Mouse (Mus musculus) spleen, adult 18-20 months (tissue): ENCODE results near the gene Lcmt1.

Experiments used
- DNase-seq, 2 experiments: peaks; one replicate each; pipeline ENCODE4 v3.0.0; 2022; ENCODE audit warnings: mixed read lengths in 2 of 2

The Lcmt1 gene

DNA sequence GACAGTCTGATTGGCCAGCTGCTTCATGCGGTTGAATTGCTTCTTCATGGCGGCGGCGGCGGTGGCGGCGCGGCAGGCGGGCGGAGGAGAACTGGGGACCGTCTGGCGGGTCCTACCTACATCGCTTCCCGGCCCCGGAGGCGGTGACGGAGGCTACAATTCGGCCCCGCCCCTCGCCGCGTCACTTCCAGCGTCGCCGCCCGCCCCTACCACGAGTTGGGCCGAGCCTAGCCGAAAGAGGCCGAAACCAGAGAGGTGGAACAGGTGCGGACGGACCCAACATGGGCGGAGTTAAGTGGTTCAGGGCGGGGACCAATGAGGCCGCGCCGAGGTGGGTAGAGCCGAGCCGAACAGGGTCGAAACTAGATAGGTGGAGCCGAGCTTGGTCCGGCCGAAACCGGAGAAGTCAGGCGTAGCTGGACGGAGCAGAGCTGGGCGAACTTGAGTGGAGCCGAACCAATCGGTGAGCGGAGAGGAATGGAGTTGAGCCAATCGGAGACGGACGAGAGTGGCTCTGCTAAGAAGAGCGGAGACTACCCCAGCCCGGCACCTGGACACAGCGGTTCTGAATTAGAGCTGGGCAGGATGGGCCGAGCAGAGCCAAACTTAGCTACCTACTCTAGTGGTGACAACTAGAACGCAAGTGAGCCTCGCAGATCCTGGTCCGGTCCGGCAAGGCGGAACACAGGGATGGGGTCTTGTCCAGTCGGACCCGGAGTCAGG is at the start of gene Lcmt1, which contains the start of gene Arhgap17:
TSS of gene Lcmt1 (plus strand) at position 26 of the 723 bp plus-strand sequence.
TSS of gene Arhgap17 (minus strand) at position 157 of the 723 bp plus-strand sequence.
- peak; percentile 96 to 99 for DNase-seq

DNA sequence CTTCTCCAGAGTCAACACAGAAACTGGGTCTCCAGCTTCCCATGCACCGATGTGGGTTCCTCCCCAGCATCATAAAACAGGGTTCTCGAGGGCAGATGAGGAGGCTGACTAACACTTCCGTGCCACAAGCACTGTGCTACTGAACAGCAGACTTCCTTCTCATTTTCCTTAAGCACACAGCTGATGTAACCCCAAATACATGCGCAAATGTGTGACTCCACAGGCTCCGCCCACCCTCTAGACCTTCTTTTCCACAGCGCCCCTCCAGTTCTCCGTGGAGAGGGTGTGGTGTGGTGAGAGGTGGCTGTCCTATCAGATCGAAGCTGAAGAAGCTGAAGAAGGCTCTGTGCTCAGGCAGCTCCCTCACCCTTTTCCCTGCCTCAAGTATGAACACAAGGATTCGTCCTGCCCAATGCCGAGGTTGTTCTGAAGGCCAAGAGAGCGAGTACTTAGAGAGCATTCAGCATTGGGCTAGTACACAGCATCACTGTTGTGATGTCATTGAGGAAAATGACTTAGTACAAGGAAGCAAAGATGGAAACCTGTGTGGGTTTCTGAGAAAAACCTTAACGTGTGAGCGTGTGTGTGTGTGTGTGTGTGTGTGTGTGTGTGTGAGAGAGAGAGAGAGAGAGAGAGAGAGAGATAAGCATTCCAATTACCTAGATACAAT is 47.0 kb upstream of the Lcmt1 start:
- no peak for DNase-seq

DNA sequence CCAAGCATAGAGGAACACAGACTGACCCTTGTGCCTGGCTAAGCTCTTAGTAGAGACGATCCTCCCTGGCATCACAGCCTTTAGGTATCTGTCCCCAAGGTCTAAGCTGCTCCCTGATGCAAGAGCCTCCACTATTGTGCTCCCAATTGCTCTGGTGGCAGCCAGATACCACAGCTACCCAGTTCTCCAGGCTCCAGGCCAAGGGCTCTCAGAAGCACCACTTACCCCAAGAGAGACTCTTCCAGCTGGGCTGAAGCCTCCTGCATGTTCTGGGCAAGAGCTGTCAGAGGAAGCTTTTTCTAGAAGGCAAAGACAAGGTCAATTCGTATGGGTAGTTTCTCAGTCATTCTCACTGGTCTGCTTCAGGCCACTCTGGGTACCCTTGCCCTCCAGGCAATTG is 46.2 kb upstream of the Lcmt1 start:
- DNase-seq = no peak

DNA sequence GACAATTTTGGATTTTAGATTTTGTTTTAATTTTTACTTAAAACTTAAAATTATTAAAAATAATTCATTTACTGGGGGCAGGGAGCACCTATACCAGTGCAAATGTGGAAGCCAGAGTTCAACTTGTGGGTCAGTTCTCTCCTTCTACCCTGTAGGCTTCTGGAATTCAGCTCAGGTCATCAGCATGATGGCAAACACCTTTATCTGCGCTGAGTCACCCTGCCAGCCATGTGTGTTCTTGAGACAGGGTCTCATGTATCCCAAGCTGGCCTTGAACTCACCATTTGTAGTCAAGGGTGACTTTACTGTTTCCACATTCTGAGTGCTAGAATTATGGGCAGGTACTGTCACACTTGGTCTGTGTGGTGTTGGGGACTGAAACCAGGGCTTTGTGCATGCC is 45.5 kb upstream of the Lcmt1 start:
- DNase-seq = no peak

DNA sequence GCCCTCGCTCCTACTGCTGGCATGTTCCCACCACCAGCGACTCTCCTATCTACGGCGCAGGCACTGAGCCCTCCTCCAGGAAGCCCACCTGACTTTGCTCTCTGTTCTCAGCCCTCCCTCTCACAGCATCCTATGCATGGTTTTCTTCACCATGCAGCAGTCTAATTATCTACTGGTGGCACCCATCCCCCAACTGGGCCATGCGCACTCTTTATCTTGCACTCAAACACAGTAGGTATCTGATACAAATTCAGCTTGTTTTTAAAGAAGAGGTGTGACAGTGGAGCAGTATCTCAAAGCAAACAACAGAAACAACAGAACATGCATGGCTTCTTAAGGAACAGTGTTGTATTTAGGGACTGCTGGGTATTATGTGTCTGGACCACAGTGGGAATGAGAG is 43.5 kb upstream of the Lcmt1 start:
- no peak for DNase-seq

DNA sequence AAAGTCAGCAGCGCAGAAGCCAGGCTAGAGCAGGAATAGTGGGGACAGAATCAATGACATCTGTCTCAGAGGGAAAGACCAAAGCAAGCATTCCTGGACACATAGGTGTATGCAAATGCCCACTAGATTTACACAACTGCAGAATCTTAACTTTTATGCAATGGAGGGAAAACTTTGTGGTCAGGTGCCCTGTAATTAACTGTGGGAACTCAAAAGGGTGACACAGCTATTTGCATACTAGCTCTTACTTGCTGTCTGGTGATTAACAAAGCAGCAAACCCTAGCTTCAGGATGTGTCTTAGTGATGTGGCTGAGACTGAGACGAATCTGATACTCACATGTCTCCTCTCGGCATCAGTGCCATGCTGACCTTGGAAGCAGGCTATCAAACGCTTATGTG is 42.7 kb upstream of the Lcmt1 start:
- no peak for DNase-seq

DNA sequence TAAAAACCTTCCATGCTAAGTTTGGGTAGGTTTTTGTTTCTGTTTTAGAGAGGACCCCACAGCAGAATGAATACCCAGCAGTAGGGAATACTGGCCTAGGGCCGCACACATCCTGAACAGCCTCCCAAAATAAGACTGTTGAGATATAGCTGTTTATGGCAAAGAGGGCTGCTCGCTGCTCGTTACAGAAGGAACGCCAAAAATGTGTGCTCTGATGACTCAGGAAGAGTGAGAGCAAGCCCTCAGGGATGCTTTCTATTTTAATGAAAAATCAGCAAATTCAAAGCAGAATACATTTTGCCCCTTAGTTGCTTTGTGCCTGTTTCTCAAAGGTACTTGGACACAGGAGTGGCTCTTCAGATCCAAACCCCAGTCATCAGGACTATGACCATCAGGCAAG is 41.7 kb upstream of the Lcmt1 start:
- DNase-seq = no peak

DNA sequence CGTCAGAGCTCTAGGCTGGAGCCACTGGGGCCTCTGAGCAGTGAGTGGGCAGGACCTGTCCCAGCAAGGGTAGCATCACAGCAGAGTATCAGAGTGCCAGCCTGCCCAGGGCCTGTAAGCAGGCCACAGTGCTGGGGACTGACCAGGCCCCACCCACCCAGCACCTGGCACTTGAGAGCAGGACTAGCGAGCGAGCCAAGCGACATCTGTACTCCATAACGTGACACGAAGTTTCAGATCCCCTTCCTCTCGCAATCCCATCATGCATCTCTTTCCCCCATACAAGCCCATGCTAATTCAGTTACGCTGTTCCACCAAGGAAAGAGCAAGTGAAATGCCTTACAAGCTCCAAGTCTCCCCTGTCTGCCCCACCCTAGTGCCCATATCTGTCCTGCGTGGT is 39.1 kb upstream of the Lcmt1 start:
- peak; percentile 53 to 54 for DNase-seq

DNA sequence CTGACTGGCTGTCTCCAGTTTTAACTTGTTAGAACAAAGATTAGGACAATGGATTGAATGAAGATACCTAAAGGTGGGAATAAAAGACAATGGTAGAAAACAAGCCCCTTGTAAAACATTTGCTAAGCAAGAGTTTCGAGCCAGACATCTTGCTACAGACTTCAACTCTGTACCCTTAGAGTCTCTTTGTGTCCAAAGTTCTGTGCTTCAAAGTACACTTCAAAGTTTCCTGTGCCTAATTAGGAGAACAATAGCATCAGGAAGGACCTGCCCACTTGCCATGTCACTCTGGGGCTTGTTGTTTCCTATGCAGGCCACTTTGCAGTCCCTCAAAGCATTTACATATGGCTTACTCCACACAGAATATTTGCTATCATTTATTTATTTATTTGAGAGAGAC is 33.3 kb upstream of the Lcmt1 start:
- no peak for DNase-seq

DNA sequence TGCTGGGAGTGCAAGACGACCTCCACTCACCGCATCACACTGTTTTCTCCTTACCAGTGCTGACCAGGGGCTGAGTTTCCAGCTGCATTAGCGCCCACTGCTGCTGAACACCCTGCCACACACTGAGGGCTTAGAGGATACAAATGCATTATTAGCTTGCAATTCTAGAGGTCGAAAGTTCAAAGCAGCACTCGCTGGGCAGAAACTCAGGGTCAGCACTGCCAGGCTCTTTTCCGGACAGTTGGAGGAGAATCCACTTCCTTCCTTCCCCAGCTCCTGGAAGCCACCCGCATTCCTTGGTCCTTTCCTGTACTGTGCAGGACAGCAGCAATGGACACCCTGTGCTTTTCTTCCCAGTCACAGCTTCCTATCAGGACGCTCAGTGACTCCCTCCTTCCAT is 31.2 kb upstream of the Lcmt1 start:
- DNase-seq = no peak

DNA sequence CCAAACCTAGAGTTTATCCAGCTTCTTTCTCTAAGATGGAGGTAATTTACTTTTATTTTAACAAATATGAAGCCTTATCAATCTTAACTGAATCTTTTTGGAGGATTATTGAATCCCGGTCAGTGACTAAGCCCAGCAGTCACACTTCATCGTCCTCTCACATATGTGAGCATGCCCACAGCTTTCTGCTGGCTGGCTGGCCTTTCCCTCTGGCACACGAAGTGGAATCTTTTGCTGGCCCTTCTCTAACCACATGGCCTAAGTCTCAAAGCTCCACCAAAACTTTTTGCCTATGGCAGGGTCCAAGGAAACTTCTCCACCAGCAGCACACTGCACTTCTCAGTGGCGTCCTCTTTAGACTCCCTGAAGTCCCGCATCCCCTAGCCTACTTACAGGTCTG is 27.7 kb upstream of the Lcmt1 start:
- no peak for DNase-seq

DNA sequence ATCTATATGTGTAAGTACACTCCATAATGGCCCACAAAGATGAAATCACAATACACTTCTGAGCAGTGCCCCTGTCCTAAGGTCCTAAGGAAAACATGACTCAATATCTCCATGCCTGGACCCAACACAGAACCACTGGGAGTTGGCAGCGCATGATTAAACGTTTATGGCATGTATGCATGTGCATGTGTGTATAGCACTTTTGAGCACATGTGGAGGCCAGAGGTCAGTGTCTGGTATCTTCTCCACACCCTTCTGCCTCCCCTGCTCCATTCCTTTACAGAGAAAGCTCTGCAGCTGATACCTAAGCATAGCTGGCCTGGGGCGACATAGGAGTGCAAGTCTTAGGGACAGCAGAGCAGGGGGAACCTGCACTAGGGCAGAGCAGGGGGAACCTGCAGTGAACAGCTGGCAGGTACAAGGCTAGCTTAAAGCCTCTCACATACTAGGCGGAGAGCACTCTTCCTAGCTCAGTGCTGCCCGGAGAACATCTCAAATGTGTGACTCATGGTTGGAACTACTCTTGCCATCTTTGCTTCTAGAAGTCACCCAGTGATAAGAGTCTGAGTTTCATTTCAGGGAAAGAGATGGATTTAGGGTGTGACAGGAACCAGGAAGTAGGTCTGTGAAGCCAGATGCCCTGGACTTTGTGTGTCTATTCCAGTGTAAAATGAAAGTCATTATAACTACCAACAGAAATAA is 25.4 kb upstream of the Lcmt1 start:
- DNase-seq = no peak

DNA sequence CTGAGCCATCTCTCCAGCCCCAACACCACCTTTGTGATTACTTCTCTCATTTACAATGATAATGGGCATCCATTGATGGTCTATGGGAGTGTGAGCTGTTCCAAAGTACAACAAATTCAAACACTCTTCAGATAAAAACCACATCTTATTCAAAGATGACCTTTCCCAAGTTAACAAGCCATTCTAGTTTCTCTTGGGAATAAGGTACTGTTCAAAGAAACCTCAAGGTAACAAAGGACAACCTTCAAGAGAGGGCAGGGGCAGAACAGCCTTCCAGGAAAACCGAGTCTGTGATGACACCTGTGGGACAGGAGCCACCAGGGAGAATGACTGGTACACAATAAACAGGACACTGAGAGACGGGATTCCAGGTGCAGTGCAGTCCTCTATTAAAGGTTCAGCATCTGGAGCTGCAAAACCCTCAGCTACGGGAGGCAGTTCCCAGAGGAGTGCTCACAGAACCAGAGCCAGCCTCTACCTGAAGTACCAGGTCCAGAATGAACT is 24.5 kb upstream of the Lcmt1 start:
- no peak for DNase-seq

DNA sequence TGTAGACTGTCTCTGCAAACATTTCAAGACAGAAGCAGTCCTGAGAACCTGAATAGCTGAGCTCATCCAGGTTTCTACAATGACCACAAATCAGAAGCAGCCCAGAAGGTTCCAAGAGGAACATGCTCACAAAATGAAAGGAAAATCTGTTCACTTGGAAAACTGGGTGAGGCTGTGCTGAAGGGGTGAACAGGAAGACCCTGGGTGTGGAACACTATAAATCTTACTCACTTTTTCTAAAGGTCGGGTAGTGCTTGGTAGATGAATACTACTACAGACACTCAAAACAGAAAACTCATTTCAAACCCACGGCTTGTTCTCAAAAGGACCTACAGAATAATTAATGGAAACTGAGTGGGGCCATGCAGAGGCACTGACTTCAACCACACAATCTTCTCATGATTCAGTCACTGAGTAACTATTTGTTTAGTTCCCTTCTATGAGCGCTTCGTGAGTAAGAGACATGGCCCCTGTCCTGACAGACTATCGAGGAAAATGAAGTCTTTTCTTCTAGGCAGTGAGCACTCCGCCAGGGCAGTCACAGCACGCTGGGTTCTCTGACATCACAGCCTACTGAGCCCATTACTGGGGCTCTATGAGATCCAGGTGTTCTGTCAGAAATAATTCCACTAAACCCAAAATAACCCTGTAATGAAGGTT is 22.8 kb upstream of the Lcmt1 start:
- DNase-seq = no peak

DNA sequence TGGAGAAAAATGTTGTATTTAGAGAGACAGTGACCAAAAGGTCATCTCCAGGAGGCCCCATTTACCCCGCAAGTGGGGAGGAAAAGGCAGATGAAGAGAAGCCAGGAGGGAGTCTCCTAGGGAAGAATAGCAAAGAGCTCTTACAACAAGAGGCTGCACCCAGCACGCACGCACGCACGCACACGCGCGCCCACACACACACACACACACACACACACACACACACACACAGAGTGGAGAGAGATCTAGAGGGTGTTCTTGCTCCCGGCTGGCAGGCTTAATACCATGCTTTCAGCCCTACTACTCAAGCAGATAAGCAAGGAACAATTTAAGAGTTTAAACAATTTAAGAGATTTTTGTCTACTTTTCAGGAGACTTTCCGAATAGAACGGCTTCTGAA is 19.8 kb upstream of the Lcmt1 start:
- DNase-seq = no peak

DNA sequence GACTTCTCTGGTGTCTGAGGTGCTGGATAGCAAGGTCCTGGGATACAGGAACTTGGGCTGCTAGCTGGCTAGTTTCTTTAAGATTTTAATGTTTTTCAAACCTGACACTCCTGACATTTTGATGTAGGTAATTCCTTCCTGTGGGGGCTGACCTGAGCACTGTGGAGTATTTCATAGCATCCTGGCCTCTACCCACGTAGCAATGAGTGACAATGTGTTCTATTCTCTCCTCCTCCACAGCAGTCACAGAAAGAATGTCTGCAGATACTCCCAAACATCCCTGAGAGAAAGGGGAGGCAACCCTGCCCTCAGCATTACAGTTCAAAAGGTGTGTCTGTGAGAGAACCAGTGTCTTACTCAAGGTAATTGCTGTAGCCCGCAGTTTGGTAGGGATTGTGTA is 19.3 kb upstream of the Lcmt1 start:
- DNase-seq = no peak

DNA sequence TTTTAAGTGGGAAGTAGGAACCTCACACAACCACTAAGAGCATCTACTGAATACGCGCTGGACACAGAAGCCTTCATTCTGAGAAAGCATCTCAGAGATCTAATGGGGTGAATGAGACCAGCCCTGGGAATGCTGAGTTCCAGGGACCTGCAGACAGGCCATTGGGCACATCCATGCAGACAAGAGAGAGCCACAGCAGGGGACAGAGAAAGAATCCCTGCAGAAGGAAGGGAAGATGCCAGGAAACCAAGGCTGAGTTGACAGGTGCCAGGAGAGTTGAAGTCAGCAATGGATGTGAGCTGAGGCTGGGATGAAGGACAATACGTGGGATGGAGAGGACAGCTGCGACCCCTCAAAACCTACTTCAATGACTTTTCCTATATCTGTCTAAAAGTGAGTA is 16.5 kb upstream of the Lcmt1 start:
- DNase-seq = no peak

DNA sequence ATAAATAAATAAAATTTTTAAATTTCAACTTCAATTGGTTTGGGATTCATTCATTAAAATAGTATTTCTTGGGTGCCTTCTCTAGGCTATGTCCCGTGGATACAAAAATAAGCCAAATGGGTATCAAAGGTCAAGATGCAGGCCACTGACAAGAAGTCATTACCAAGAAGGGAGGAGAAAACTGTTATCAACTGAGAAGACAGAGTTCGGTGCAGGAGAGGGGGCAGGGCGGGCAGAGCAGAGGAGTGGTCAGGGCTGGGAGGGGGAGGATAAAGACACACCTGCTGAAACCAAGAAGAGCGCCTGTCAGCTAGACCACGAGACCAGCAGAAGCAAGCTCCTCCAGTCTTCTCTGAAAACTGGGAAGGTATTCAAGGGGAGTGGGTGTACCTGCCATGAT is 15.7 kb upstream of the Lcmt1 start:
- DNase-seq = no peak

DNA sequence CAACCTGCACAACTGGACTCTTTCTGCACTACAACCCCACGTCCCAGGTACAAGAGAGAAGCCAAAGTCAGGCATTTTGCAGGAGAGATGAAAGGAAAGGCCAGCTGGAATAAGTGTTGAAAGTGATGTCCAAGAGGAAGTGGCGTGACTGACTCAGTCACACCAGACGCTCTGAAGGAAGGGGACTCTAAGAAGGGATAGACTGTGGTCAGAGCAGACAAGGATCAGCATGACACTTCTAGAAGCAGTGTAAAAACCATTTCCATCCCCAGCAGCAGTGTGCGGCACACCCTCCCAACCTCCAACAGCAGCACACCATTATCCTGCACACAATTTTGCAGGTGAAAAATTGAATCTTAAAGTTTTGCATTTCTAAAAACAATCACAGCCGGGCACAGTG is 15.2 kb upstream of the Lcmt1 start:
- no peak for DNase-seq

DNA sequence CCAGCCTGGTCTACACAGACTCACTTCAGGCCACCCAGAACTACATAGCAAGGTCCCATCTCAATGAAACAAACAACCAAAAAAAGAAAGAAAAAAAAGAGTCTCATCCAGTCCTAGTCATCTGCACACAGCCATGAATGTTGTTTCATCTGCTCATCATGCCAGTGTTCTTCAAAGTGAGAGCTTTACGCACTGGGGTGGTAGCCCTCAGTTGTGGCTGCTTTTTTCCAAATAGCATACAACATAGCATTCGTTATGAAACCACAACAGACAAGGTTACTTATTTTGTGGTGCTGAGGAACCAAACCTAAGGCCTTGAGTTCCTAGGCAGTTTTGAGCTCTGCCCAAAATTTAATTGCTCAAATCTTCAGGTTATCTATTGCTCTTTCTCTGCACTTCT is 14.7 kb upstream of the Lcmt1 start:
- no peak for DNase-seq

DNA sequence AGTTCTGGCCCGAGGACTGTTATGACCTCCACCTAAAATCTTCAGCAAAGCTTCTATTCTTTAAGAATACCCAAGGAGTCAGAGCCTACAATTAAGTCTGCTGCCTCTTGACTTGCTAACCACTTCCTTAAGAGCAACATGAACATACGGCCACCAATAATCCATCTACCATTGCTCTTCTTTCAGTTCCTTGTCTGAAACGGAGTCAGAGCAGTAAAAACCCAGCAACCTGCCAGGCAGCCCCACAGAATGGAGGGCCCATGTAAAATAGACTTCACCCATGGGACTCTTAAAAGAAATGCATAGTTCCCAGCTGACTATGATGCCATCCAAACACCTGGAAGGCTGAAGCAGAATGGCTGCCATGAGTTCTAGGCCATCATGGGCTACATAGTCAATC is 13.4 kb upstream of the Lcmt1 start:
- peak in 1 of 2 experiments; percentile 21 for DNase-seq

DNA sequence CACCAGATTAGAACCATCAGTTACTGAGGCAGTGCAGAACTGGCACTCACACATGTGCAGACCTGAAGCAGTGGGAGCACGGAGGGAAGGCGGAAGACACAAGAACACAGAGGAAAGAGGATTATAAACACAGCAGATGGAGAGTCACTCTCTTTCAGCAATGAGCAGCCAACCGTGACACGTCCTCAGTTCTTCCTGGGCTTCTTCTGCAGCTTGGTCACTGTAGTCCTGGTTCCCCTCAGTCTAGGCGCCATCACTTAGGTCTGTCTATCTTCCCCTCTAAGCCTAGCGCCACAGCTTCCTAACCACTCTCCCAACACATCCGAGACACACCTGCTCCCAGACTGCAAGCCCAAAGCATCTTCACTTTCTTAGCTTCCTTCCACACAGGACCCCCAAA is 10.5 kb upstream of the Lcmt1 start:
- DNase-seq = no peak

DNA sequence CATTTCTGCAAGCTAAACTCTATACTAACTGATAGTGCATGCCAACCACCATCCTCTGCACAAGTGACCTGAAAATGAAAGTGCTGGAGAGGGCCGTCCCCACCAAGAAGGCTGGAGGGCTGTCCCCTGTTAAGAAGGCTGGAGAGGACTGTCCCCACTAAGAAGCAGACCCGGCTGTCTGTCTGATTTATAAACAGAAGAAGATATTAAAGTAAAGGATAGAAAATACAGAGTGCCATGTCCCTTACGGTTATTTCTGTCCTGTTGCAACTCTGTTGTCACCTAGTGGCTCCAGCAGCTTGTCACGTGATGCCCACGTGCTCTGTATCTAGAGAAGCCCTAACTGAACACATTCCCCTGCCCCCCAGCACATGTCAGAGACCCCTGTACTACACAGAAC is 9.4 kb upstream of the Lcmt1 start:
- DNase-seq = no peak
